Mouse (Mus musculus) liver (tissue): ENCODE data around the gene Catsper4.

ENCODE experiments used
- DNase-seq: peaks from one replicate; pipeline ENCODE4 v3.0.0-alpha.2; 2020; ENCODE audit warnings: mixed read lengths

Catsper4 gene

GRCm38 (mm10) chr4:134172391-134172790, 54.8 kb downstream of the Catsper4 start:
- DNase-seq: no peak

GRCm38 (mm10) chr4:134166906-134167305, 60.3 kb downstream of the Catsper4 start:
- DNase-seq: no peak

DNA sequence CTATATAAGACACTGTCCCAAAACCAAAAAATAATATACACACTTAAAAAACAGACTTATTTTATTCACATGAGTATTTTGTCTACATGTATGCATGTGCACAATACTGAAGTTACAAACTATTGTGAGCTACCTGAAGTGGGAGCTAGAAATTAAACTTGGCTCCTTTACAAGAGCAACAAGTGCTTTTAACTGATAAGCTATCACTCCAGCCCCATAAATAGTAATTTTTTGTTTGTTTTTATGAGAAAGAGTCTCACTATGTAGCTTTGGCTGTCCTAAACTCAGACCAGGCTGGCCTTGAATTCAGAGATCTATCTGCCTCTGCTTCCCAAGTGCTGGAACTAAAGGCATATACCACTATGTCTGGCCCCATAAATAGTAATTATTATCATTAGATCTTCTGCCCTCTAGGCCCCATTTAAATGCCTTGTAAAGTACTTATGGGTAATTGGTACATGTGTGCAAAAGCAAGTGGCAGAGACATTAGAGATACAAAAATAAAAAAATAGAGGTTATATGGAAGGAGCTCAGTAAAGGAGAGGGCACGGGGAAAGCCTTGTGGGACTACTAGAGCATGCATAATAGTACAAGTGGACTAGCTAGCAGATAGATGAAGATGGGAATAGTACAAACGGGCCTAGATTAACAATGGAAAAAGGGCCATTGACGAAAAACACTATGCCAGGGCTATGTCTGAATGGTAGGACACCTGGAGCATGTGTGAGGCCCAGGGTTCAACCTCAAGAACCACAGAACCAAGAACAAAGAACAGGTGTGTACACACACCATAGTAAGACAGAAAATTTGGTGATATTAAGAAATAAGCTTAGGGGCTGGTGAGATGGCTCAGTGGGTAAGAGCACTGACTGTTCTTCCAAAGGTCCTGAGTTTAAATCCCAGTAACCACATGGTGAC, 61.4 kb downstream of the Catsper4 start:
- DNase-seq: no peak

- DNase-seq: no peak
Measured at GRCm38 (mm10) chr4:134165024-134165423, 62.2 kb downstream of the Catsper4 start.

GRCm38 (mm10) chr4:134164591-134164990, 62.6 kb downstream of the Catsper4 start:
- DNase-seq: no peak
